Mouse (Mus musculus): ENCODE results near the gene Olfr555.
"Not testable (repeated sequence)": the region's sequence is repeated elsewhere in the genome, so short reads cannot be mapped to it uniquely, and the experiment has no call there.

Olfr555 gene

DNA sequence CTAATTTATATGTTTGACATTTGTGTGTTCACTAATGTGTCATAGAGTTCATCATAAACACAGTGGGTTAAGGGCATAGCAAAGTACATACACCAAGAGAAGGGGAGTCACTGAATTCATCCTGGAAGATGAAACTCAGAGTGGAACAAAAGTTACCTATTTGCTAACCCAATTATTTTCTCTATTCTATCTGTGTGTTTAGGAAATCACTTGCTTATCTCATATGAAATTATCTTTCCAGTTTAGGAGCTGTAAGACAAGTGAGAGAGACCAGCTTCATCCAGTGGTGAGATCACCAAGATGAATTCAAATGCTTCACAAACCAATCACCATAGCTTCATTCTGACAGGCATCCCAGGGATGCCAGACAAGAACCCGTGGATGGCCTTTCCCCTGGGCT is at the start of gene Olfr555:
Gene Olfr555 (plus strand): TSS at position 301 of the 400 bp plus-strand sequence.
- in situ Hi-C loops (cut with MboI, MseI), result loop anchor here in 1 of 2 experiments (10.0 kb wide), 1 partner anchor 596 kb away; the partner anchor contains the start of gene Usp17ld

DNA sequence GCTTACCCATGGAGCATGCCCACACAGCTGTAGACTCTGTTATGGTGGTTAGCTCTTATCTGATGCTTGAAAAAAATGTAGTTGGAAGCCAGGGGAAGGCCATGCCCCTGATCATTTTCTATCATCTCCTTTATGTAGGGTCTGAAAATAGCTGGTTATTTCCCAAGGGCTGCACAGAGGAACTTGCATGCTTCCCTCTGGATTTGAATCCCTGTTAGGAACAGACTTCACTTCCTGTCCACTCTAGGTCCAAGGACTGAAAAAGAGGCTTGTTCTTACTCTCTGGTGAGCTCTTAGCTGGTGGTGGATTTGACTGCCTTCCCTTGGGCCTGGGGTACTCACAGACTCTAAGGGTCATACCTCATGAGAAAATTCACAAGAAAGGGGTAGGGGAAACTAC is 40.5 kb upstream of the Olfr555 start, which contains the start of gene Olfr553:
Gene Olfr553 (minus strand): TSS at position 101 of the 400 bp plus-strand sequence.
- in situ Hi-C loops (cut with MboI, MseI), result no loop called here

DNA sequence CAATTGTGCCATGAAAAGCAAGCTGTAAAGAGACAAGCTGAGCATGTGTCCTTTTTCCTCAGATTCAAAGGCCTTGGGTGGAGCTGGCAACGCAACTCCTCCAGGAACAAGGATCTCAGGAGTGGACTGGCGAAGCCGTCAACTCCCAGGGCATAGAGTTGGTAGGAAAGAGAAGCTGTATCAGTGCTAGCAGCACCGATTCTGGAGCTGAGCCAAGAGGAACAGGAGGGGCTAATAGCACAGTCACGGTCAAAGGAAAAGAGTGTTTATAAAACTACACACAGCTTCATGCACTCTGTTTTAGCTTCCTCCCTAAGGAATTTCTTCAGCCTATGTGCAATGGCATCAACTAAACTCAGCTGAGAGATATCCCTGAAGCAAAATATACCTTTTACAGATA is 39.0 kb upstream of the Olfr555 start:
- in situ Hi-C loops (cut with MboI, MseI), result no loop called here

DNA sequence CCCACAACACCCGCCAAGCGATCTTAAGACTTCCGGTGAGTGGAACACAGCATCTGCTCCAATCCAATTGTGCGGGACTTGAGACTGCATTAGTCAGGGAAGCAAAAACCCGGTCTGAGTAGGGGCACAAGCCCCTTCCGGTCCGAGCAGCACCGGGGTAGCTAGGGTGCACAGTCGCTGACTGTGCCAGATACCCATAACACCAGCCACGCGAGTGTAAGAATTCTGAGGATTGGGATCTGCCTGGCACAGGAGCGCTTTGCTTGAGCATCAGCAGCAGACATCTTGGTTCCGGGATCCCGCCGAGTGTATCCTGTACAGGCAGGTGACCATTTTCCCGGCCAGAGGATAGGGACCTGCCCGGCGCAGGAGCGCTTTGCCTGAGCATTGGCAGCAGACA is 38.3 kb upstream of the Olfr555 start:
- in situ Hi-C loops (cut with MboI, MseI), result not testable (repeated sequence)

DNA sequence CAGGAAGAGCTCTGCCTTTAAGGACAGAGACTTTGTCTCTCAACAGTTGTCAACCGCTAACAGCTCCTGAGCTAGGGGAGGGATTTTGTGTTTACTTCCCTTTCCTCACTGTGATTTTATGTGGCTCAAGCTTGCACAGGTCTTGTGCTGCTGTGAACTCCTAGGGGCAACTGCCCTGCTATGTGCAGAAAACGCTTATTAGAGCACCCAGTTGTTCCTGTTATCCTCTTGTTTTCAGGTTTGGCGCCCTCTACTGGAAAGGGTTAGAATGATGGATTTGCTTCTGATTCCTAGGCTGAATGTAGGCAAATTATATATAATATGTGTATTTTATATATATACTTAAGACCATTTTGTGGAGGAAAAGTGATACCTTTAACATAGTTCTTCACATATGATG is 22.0 kb upstream of the Olfr555 start:
- in situ Hi-C loops (cut with MboI, MseI), result loop anchor here (5.0 kb wide), 1 partner anchor 124 kb away; no protein-coding TSS in a partner anchor

DNA sequence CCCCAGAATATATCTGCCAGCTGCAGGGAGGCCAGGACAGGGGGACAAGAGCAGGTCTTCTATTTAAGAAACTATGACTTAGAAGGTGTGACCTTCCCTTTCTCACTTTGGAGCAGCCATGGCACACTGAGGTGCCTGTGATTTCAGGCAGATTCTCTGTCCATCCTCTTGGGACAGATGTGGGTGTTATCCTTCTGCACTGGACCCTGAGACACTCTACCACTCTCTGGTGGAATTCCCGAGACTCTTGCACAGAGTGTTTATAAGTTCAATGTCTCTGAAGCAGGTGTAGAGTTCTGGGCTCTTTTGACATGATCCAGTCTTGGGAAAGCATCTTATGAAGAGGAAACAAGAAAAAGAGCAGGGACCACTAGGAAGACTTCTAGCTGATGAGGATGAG is 20.5 kb upstream of the Olfr555 start, which contains the start of gene Olfr554:
Gene Olfr554 (plus strand): TSS at position 301 of the 400 bp plus-strand sequence.
- in situ Hi-C loops (cut with MboI, MseI), result loop anchor here (5.0 kb wide), 1 partner anchor 126 kb away; no protein-coding TSS in a partner anchor

DNA sequence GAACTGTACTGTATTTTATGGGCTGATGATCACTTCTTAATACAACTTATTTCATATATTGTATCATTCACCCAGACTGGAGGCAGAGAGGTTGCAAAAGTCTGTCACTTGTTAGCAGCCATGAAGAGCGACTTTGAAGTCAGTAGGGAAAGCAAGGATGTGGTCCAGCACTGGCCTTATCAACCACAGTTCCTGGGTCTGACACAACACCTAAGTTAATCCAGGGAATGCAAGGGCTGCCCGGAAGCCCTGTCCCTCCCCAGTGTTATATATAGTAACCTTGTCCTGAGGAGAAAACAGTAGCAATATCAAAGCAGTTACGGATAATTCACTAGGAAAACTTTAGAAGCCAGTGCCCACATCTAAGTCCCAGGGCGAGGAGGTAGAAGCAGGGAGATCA is 13.7 kb upstream of the Olfr555 start:
- in situ Hi-C loops (cut with MboI, MseI), result not testable (repeated sequence)

DNA sequence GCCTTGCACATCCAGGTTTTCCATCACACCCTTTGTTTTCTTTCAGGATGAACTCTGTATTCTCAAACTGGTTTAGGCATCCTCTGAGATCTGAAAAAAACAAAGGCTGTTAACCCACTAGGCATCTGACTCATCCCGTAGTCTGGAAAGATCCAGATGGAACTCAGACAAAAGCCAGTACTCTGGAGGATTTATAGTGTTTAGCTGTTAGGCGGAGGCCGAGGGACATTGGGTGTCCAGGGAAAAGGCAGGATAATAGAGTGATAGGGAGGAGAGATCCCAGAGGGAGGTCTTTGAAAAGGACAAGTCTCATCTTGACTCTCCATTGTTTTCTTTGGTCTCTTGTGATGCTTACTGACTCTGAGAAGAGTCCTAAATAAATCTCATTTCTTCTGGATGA is 6.0 kb downstream of the Olfr555 start, which contains the start of gene Olfr556:
Gene Olfr556 (plus strand): TSS at position 301 of the 400 bp plus-strand sequence.
- in situ Hi-C loops (cut with MboI, MseI), result loop anchor here in 1 of 2 experiments (10.0 kb wide), 1 partner anchor 260 kb away; the partner anchor contains the start of gene Olfr572

DNA sequence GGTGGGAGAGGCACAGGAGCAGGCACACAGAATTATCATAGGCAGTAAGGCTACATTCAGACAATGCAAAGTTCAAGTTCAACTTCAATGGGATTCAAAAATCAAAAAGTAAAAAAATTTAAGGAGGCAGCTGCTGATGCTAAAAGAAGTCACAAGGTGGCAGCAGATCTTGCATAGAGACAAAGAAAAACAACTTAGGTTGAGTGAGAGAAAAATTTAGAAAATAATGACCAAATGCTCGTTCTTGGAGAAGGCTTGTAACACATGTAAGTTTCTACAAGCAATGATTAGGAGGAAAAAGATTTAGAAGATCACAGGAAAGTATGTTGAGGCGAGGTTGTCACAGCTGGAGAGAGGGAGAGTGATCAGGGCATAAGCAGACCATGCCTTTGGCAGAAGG is 6.8 kb downstream of the Olfr555 start:
- in situ Hi-C loops (cut with MboI, MseI), result loop anchor here in 1 of 2 experiments (10.0 kb wide), 1 partner anchor 259 kb away; the partner anchor contains the start of gene Olfr572

DNA sequence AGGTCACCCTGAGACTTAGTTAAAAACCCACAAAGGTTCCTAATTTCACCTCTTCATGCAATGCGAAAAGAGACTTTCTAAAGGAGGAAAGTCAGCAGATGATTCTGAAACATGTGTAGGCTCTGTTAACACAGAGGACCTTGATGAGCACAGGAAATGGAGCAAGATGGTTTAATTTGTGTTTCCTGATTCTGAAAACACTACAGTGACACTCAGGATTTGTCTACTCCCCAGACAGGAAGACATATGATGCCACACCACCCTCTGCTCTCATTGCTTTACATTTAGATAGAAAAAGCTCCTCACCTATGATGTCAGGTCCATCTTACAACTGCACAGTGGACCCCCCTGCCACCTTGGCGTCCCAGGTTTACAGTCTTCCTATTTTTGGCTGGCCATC is 17.6 kb downstream of the Olfr555 start:
- in situ Hi-C loops (cut with MboI, MseI), result no loop called here

DNA sequence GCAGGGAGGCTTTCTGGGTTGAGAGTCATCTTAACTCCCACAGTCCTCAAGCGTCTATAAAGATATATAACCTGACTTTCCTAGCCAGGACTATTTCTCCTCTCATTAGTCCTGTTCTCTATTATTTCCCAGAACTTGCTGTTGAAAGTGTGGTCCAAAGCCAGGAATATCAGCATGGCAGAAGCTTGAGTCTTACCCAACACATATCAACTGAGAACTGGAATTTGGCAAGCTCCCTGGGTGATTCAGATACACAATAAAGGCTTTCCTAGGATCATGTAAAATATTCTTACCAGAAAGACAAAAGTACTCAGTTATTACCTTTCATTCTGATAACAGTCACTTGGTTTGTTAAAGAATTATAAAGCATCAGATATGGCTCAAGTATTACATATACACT is 23.3 kb downstream of the Olfr555 start:
- in situ Hi-C loops (cut with MboI, MseI), result no loop called here

DNA sequence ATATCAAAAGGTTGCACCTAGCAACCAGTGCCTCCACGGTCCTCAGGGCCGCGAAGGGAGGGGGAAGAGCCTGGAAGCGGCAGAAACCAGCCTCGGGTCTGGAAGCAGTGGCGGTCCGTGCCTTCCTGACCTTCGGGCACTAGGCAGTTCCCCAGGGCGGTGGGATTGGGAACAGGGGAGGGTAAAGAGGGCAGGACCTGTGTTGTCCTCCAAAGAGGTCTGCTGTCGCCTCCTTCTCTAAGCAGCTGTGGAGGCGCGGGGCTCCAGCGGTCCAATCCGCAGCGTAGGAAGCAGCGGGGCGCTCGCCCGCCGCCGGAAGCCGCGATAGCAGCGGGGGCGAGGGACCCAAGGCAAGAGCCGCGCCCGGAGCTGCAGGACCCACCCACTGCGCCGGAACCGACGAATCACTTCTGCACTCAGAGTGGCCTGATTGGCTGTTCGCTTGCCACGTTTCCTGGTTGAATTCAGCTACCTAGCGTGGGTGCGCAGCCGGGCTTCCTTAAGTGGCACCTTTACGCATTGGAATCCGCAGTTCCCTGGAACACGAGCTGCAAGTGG is 28.4 kb downstream of the Olfr555 start, which contains the start of gene Trim68:
Gene Trim68 (minus strand): TSS at position 384 of the 558 bp plus-strand sequence.
- in situ Hi-C loops (cut with MboI, MseI), result no loop called here

DNA sequence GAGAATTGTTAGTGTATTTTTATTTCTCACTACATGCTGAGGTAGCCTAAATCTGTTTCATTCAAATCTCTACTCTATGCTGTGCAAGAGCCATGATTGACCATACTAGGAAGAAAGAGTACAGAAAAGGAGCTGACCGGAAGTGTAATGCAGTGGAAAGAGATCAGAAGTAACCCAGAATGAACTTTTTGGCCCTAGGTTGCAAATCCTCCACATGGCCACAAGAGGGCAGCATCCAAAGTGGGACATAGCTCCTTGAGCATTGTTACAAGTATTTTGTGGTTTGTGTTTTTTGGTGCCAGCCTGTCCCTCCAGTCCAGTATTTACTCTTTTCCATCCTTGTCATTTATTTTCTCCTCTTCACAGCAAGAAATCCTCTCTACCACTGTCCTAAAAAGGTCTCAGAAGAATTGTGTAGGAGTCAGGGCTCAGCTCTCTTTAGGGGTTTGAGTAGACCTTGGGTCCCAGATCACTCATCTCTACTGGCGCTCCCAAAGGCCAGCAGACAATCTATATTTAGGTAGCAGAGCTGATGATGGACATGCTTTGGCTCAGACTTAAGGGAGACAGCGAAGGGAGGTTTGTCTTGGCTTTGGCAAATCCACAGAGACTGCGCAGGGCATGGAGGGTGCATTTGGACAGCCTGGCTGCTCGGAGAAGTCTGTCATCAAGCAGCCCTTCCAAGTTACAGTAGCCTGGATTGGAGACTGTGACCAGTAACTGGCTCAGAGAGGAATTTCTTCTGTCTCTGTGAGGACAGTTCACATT is 36.9 kb downstream of the Olfr555 start, which contains the start of gene Olfr557:
Gene Olfr557 (plus strand): TSS at position 553 of the 768 bp plus-strand sequence.
- in situ Hi-C loops (cut with MboI, MseI), result no loop called here

DNA sequence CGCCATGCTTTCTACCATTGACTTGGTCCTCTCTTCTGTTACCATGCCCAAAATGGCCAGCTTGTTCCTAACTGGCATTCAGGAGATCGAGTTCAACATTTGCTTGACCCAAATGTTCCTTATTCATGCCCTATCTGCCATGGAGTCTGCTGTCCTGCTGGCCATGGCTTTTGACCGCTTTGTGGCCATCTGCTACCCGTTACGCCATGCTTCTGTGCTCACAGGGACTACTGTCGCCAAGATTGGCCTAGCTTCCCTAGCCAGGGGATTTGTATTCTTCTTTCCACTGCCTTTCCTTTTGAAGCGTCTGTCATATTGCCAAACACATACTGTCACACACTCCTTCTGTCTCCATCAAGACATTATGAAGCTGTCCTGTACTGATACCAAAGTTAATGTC is 39.8 kb downstream of the Olfr555 start:
- in situ Hi-C loops (cut with MboI, MseI), result no loop called here

DNA sequence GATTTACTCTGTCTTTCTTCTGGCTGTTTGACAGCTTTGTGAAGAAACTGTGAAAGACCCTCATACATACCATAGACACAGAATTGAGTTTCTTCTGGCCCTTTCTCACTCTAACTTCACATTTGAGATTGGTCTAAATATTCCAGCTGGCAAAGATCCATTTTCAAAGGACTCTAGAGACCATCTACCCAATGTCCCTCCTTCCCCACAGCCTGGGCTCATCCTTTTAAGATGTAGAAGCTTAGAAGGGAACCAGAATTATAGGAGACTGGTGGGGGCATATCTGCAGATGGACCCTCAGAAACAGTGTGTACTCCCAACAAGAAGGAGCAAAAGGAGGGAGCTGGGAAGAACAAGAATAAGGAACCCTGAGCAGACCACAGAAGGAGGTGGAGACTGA is 43.3 kb downstream of the Olfr555 start, which contains the start of gene Olfr558:
Gene Olfr558 (plus strand): TSS at position 301 of the 400 bp plus-strand sequence.
- in situ Hi-C loops (cut with MboI, MseI), result loop anchor here in 1 of 2 experiments (10.0 kb wide), 1 partner anchor 223 kb away; the partner anchor contains the start of gene Olfr572

Measured in T-helper 17 cell (primary cell).